Mouse (Mus musculus) liver, embryonic 14.5 days (tissue): ENCODE measurements at regions not wholly inside any gene's neighbourhood (a gene's known extent, or its start where the extent isn't known, plus 50 kb on each side); places are given as distances from the start of the nearest gene placed in this dataset.

Experiments
- CTCF ChIP-seq: IDR thresholded peaks from 2 replicates; pipeline ENCODE4 v1.5.1; 2016; ENCODE audit warnings: antibody characterized with exemption, low read depth, control low read depth
- EP300 ChIP-seq: IDR thresholded peaks from 2 replicates; pipeline ENCODE4 v1.6.1; 2016; ENCODE audit warnings: antibody characterized with exemption, low read depth

- TF ChIP-seq CTCF (no peak), EP300 (no peak)
Measured at GRCm38 (mm10) chr13:84624691-84625090, 402.6 kb downstream of the Tmem161b start.
